Mouse (Mus musculus) T-helper 2 cell (primary cell): ENCODE measurements around the gene Slc8a1.

Experiments used
- in situ Hi-C: fragments of 300-600 bp; cut with MboI, MseI; formaldehyde crosslinking; loops from one replicate; pipeline ENCODE4 v1.15.1; 2025; ENCODE audit warnings: high pct_unique_total_duplicates

Slc8a1 gene

DNA sequence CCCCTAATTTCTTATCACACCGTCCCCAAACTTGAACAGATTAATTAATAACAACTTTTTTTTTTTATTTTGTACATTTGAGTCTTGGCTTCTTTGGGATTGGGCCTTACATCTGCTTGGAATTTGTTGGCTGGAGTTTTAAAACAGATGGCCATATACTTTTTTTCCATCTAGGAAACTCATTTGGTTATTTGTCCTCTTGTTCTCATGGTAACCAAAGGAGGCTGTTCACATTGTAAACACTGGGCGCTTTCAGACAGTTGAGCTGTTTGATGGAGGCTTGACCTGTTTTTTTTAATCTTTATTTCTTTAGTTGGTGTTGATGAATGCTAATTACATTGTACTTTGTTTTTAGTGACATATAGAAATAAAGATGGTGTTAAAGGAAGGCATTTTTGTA lies 369.1 kb downstream of the Slc8a1 start:
- in situ Hi-C loops, result no loop called here

DNA sequence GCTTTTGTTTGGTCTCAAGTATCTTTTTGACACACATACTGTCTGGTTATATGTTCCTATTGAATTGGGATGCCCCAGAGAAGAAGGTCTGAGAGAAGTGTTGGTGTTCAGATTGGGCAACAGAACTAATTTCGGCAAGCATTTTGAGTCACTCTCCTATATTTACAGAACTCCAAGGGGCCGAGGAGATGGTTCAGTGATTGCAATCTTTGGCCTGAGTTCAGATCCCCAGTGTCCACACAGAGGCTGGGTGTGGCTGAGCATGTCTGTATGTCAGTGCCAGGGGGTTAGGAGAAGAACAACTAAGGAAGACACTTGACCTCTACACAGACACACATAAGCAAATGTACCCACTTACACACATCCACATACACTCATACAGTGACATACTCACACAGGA lies 369.7 kb downstream of the Slc8a1 start:
- in situ Hi-C loops, result no loop called here

DNA sequence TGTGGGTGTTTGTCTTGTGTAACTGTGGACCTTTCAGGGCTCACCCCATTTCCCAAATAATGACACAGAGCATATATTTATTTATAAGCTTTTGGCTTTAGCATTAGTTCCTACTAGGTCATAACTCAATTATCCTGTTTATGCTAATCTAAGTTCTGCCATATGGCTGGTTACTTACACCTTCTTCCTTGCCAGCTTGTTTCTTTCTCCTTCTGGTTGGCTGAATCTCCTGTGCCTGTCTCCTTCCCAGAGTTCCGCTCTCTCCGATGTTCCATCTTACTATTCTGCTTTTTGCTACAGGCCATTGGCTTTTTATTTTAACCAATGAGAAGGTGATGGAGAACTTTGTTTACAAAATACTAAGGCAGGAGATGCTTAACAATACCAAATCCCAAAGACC lies 374.8 kb downstream of the Slc8a1 start:
- in situ Hi-C loops, result no loop called here

DNA sequence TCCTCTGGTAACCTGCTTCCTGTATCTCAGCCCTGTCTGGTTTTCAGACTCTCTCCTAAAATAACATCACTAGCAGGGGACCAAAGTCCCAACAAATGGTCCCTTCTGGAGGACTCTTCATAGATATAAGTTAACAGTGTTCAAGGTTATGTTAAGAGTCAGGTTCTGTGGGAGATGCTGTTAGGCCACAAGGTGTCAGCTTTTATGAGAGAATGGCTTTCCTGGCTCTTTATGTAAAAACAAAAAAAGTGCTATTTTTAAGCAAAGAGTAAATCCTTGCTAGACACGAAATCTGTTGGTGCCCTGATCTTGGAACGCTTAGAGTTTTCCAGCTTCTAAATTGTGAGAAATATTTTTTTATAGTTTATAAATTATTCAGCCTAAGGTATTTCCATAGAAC lies 377.6 kb downstream of the Slc8a1 start:
- in situ Hi-C loops, result no loop called here

DNA sequence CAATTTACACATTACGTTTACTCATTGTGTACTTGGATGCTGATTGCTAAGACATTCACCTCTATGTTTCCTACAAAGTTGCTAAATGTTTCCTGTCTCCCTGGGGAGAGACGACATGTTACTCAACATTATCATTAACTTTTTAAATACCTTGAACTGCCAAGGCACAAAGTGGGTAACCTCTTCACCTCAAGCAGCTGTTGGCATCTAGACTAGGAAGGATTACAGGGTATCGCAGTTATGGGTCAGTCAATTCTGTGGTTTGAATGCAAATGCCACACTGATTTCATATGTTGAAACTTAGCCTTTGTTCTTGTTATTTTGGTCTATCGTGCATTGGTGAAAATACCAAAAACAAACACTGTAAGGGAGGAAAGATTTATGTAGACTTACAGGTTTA lies 378.1 kb downstream of the Slc8a1 start:
- in situ Hi-C loops, result no loop called here

DNA sequence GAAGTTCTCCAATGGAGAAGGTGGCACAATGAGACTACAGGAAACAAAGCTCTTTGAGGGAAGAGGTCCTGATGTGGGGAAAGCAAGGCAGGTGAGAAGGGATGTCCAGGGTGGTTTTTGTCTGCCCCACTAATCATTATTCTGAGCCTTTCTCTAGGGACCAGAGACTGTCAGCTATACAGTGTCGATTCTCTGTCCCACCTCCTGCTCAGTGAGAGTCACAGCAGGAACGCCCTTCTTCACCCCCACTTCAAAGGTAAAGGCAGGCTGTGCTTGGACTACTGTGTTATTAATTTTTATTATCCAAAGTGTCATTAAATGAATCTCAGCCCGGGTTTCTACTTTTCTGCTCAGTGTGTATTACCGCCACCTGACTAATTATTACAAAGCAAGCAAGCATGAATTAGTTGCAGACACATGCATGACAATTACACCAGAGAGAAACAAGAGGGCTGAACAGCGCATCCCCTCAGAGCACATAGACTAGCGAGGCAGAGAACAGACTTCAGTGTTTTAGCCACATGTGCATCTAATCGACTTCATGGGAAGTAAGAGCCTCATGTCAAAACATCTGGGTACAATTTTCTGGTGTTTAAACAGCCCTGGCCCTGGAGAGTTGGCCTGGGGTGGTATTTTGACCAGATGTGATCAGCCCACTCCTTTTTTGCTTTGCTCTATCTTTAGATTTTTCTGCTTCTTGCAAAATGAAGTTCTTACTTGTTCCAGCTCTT lies 402.0 kb downstream of the Slc8a1 start:
- in situ Hi-C loops, result no loop called here

DNA sequence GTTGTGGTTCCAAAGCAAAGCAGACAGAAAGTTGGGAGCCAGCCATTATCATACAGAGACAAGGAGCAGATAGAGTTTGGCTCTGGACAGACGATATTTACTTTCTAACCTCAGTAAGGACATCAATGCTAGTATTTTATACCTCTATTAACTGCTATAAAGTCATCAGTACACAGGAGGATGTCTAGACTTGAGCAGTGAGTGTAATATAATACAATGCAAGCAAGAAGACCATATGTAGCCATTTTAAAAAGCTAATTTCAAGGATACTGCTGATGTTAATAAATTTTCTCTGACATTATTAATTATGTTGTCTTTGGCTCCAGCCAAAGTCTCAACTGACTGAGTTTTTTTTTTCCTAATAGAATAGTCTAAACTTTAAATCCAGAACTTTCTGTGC lies 402.7 kb downstream of the Slc8a1 start:
- in situ Hi-C loops, result no loop called here
